1 mouse cellular context compared by ENCODE assay signal in the genomic region with DNA sequence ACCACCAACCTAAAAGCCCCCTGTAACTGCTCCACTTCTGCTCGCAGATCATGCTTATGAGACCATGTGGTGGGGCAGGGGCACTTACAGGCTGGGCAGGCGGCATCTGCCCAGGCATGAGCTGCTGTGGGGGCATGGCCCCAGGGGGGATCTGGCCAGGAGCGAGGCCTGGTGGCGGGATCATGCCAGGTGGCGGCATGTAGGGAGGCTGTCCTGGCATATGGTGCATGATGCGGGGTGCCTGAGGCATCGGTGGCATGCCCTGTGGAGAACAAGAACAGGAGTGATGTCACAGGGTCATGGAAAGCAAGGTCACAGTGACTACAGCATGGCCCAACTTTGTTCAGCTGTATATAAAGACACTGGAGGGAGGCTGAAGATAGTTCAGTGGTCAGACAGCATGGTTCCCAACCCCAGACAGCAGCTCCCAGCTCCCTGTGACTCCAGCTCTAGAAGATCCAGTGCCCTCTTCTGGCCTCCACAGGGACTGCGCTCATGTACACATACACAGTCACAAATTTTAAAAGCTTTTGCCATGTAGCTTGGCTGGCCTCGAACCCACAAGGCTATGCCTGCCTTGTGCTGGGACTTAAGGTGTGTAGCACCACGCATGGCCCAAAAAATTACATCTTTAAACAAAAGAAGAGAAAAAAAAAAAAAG.
TF ChIP-seq lines count a peak whose summit lies in the region.

No protein-coding gene starts in this region.

TF ChIP-seq in CH12.LX, 34 proteins besides CTCF, POLR2A, EP300 and RAD21:
- TF ChIP-seq RCOR1 (conservative IDR thresholded peaks at IDR 0.05; ENCODE audit: low read depth, low read length) (no peak), E2F4 (IDR thresholded peaks at IDR 0.05; ENCODE audit: insufficient replicate concordance, low read depth, low read length) (no peak), SMC3 (IDR thresholded peaks at IDR 0.05; ENCODE audit: low read depth, low read length) (peak; percentile 28; the same call in 1 of the 2 replicates), CHD1 (IDR thresholded peaks at IDR 0.05; ENCODE audit: low read depth, low read length) (no peak), MAZ (IDR thresholded peaks at IDR 0.05; ENCODE audit: low read depth, low read length) (no peak), ZNF384 (IDR thresholded peaks at IDR 0.05; ENCODE audit: low read depth, low read length) (no peak)
